Mouse (Mus musculus): ENCODE results near the gene Iars2. TPM values are rescaled to one million over a fixed set of nuclear protein-coding genes. Genes with fewer than 3 reads are reported as not detected.
"Not testable (repeated sequence)": the region's sequence is repeated elsewhere in the genome, so short reads cannot be mapped to it uniquely, and the experiment has no call there.

Gene Iars2
- polyA plus RNA-seq, 1 experiment from 2014 or later, result 18.4 TPM

- H3K4me3 ChIP-seq (replicated peaks; ENCODE audit: low read length), result no peak overlapping the region
- peaks cover 28% of the 10 kb centered on the region for H3K36me3 ChIP-seq (replicated peaks; ENCODE audit: control insufficient read depth, insufficient read depth)
- H3K9ac ChIP-seq, result no peak overlapping the region
- no peaks in the 10 kb centered on the region for H3K27me3 ChIP-seq (ENCODE audit: control insufficient read depth, insufficient read depth, low read length)
- DNase-seq (ENCODE audit: low spot score) (no peak), ATAC-seq (ENCODE audit: low FRiP score) (no peak)
- H3K4me1 ChIP-seq (replicated peaks; ENCODE audit: control insufficient read depth, insufficient read depth, low read length), result peaks cover 14% of the 10 kb centered on the region
- WGBS, result 49% methylated on average over 3 of the region's 3 CpGs
- H3K9me3 ChIP-seq (ENCODE audit: control insufficient read depth, low read length), result no peaks in the 10 kb centered on the region
- no peak overlapping the region for H3K4me2 ChIP-seq (replicated peaks)
- no peak overlapping the region for H3K27ac ChIP-seq
Measured at GRCm38 (mm10) chr1:185336535-185336934, 7.3 kb upstream of the Iars2 start.

DNA sequence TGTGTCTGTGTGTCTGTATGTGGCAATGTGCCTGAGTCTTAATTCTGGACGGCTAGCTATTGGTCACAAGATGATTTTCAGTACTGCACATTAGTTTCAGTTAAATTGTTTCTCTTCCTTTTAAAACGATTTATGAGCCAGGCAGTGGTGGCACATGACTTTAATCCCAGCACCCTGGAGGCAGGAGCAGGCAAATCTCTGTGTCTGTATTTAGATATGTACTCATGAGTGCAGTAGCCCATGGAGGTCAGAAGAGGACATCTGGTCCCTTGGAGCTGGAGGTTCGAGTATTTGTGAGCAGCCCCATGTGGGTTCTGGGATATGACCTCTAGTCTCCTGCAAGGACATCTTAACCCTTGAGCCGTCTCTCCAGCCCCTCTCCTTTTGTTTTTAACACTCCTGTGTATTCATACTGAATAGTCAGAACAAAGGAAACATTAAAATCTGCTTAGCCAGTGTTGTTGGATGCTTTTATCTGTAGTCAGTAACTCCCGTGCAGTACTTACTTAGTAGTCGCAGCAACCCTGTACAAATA, 6.1 kb upstream of the Iars2 start:
- no peak overlapping the region for H3K4me2 ChIP-seq (replicated peaks)
- 77% methylated on average over 6 of the region's 6 CpGs for WGBS
- no peaks in the 10 kb centered on the region for H3K9me3 ChIP-seq (ENCODE audit: control insufficient read depth, low read length)
- no peak overlapping the region for H3K9ac ChIP-seq
- H3K27me3 ChIP-seq (ENCODE audit: control insufficient read depth, insufficient read depth, low read length), result no peaks in the 10 kb centered on the region
- no peak overlapping the region for H3K4me3 ChIP-seq (replicated peaks; ENCODE audit: low read length)
- DNase-seq (ENCODE audit: low spot score), result no peak
- ATAC-seq (ENCODE audit: low FRiP score), result no peak
- H3K36me3 ChIP-seq (replicated peaks; ENCODE audit: control insufficient read depth, insufficient read depth), result peaks cover 20% of the 10 kb centered on the region
- no peak overlapping the region for H3K27ac ChIP-seq
- peaks cover 17% of the 10 kb centered on the region for H3K4me1 ChIP-seq (replicated peaks; ENCODE audit: control insufficient read depth, insufficient read depth, low read length)

- H3K9me3 ChIP-seq (ENCODE audit: control insufficient read depth, low read length), result no peaks in the 10 kb centered on the region
- ATAC-seq (ENCODE audit: low FRiP score) (no peak), DNase-seq (ENCODE audit: low spot score) (no peak)
- peaks cover 17% of the 10 kb centered on the region for H3K4me1 ChIP-seq (replicated peaks; ENCODE audit: control insufficient read depth, insufficient read depth, low read length)
- H3K4me3 ChIP-seq (replicated peaks; ENCODE audit: low read length), result no peak overlapping the region
- H3K36me3 ChIP-seq (replicated peaks; ENCODE audit: control insufficient read depth, insufficient read depth), result peaks cover 10% of the 10 kb centered on the region; the same call in 1 of the 2 replicates
- no peaks in the 10 kb centered on the region for H3K27me3 ChIP-seq (ENCODE audit: control insufficient read depth, insufficient read depth, low read length)
- 93% methylated on average over 4 of the region's 4 CpGs for WGBS
- no peak overlapping the region for H3K9ac ChIP-seq
- no peak overlapping the region for H3K27ac ChIP-seq
- H3K4me2 ChIP-seq (replicated peaks), result no peak overlapping the region
Measured at GRCm38 (mm10) chr1:185334136-185334535, 4.9 kb upstream of the Iars2 start.

GRCm38 (mm10) chr1:185333651-185334050, 4.5 kb upstream of the Iars2 start:
- 93% methylated on average over 5 of the region's 5 CpGs for WGBS
- Histone ChIP-seq H3K9me3 (ENCODE audit: control insufficient read depth, low read length) (no peaks in the 10 kb centered on the region), H3K27ac (no peak overlapping the region), H3K27me3 (ENCODE audit: control insufficient read depth, insufficient read depth, low read length) (no peaks in the 10 kb centered on the region), H3K4me2 (replicated peaks) (no peak overlapping the region), H3K4me3 (replicated peaks; ENCODE audit: low read length) (no peak overlapping the region), H3K36me3 (replicated peaks; ENCODE audit: control insufficient read depth, insufficient read depth) (peaks cover 7% of the 10 kb centered on the region; the same call in 1 of the 2 replicates), H3K4me1 (replicated peaks; ENCODE audit: control insufficient read depth, insufficient read depth, low read length) (peaks cover 17% of the 10 kb centered on the region), H3K9ac (no peak overlapping the region)
- no peak for ATAC-seq (ENCODE audit: low FRiP score)
- no peak for DNase-seq (ENCODE audit: low spot score)

DNA sequence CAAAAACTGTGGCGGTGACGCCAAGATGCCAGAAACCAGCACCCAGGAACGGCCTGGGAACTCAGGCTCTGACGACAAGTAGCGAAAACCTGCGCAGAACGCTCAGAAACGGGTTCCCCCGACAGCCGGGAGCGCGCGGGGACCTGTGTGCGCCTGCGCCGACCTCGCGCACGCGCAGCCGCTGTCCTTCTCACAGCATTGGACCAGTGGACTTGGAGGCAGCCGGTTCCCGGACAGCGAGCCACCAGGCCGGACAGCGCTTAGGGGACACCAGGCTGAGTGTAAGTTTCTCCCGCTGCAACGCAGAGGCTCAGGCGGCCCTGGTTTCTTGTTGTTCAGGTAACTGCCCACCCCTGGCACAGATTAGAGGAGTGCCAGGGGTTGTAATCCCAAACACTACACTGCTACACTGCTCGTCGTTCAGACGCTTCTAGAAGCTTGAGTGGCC, 2.8 kb upstream of the Iars2 start, which contains the start of gene Bpnt1:
Gene Bpnt1 (plus strand): TSS at position 167 of the 448 bp plus-strand sequence.
- Histone ChIP-seq H3K9me3 (ENCODE audit: control insufficient read depth, low read length) (no peaks in the 10 kb centered on the region), H3K4me1 (replicated peaks; ENCODE audit: control insufficient read depth, insufficient read depth, low read length) (peaks cover 20% of the 10 kb centered on the region), H3K36me3 (replicated peaks; ENCODE audit: control insufficient read depth, insufficient read depth) (no peaks in the 10 kb centered on the region; the same call in none of the 2 replicates), H3K27me3 (ENCODE audit: control insufficient read depth, insufficient read depth, low read length) (no peaks in the 10 kb centered on the region), H3K4me2 (replicated peaks) (peak within 1 kb of the TSS; percentile 60), H3K27ac (peak within 1 kb of the TSS; percentile 94), H3K9ac (peak within 1 kb of the TSS; percentile 77), H3K4me3 (replicated peaks; ENCODE audit: low read length) (peak within 1 kb of the TSS; percentile 51)
- DNase-seq (ENCODE audit: low spot score) (peak; percentile 92), ATAC-seq (ENCODE audit: low FRiP score) (peak; percentile 86)
- under 1% methylated on average over 32 of the region's 32 CpGs for WGBS

GRCm38 (mm10) chr1:185331364-185331763, 2.2 kb upstream of the Iars2 start:
- no peaks in the 10 kb centered on the region for H3K27me3 ChIP-seq (ENCODE audit: control insufficient read depth, insufficient read depth, low read length)
- H3K9me3 ChIP-seq (ENCODE audit: control insufficient read depth, low read length), result no peaks in the 10 kb centered on the region
- ATAC-seq (ENCODE audit: low FRiP score) (no peak), DNase-seq (ENCODE audit: low spot score) (no peak)
- H3K36me3 ChIP-seq (replicated peaks; ENCODE audit: control insufficient read depth, insufficient read depth), result peaks cover 4% of the 10 kb centered on the region
- H3K4me3 ChIP-seq (replicated peaks; ENCODE audit: low read length), result peak overlapping the region; percentile 51
- H3K27ac ChIP-seq, result peak overlapping the region; percentile 94
- 55% methylated on average over 5 of the region's 5 CpGs for WGBS
- peak overlapping the region; percentile 77 for H3K9ac ChIP-seq
- peak overlapping the region; percentile 60 for H3K4me2 ChIP-seq (replicated peaks)
- peaks cover 20% of the 10 kb centered on the region for H3K4me1 ChIP-seq (replicated peaks; ENCODE audit: control insufficient read depth, insufficient read depth, low read length)

- no peak overlapping the region for H3K9ac ChIP-seq
- peaks cover 20% of the 10 kb centered on the region for H3K4me1 ChIP-seq (replicated peaks; ENCODE audit: control insufficient read depth, insufficient read depth, low read length)
- no peak for ATAC-seq (ENCODE audit: low FRiP score)
- H3K9me3 ChIP-seq (ENCODE audit: control insufficient read depth, low read length), result no peaks in the 10 kb centered on the region
- no peak for DNase-seq (ENCODE audit: low spot score)
- H3K36me3 ChIP-seq (replicated peaks; ENCODE audit: control insufficient read depth, insufficient read depth), result peaks cover 16% of the 10 kb centered on the region
- H3K27ac ChIP-seq, result no peak overlapping the region
- H3K4me2 ChIP-seq (replicated peaks), result peak overlapping the region; percentile 64; the same call in 1 of the 2 replicates
- H3K27me3 ChIP-seq (ENCODE audit: control insufficient read depth, insufficient read depth, low read length), result no peaks in the 10 kb centered on the region
- WGBS, result 91% methylated on average over 8 of the region's 8 CpGs
- H3K4me3 ChIP-seq (replicated peaks; ENCODE audit: low read length), result peak overlapping the region; percentile 66; the same call in 1 of the 2 replicates
Measured at GRCm38 (mm10) chr1:185329851-185330250, 655 bp upstream of the Iars2 start.

GRCm38 (mm10) chr1:185327754-185328345, 1.3 kb downstream of the Iars2 start:
- Histone ChIP-seq H3K4me1 (replicated peaks; ENCODE audit: control insufficient read depth, insufficient read depth, low read length) (peaks cover 11% of the 10 kb centered on the region), H3K4me2 (replicated peaks) (peak overlapping the region; percentile 64), H3K36me3 (replicated peaks; ENCODE audit: control insufficient read depth, insufficient read depth) (peaks cover 35% of the 10 kb centered on the region), H3K4me3 (replicated peaks; ENCODE audit: low read length) (peak overlapping the region; percentile 66; the same call in 1 of the 2 replicates)
- not testable (repeated sequence) for ATAC-seq (ENCODE audit: low FRiP score); H3K9me3 ChIP-seq (ENCODE audit: control insufficient read depth, low read length); H3K27me3 ChIP-seq (ENCODE audit: control insufficient read depth, insufficient read depth, low read length); H3K9ac ChIP-seq; H3K27ac ChIP-seq; DNase-seq (ENCODE audit: low spot score)
- WGBS, result 56% methylated on average over 3 of the region's 3 CpGs

GRCm38 (mm10) chr1:185315846-185316568, 13.2 kb downstream of the Iars2 start:
- Histone ChIP-seq H3K4me1 (replicated peaks; ENCODE audit: control insufficient read depth, insufficient read depth, low read length) (no peaks in the 10 kb centered on the region), H3K4me2 (replicated peaks) (no peak overlapping the region), H3K4me3 (replicated peaks; ENCODE audit: low read length) (no peak overlapping the region), H3K9me3 (ENCODE audit: control insufficient read depth, low read length) (no peaks in the 10 kb centered on the region), H3K27me3 (ENCODE audit: control insufficient read depth, insufficient read depth, low read length) (no peaks in the 10 kb centered on the region), H3K27ac (no peak overlapping the region), H3K9ac (no peak overlapping the region), H3K36me3 (replicated peaks; ENCODE audit: control insufficient read depth, insufficient read depth) (peaks cover 86% of the 10 kb centered on the region)
- ATAC-seq (ENCODE audit: low FRiP score) (no peak), DNase-seq (ENCODE audit: low spot score) (no peak)
- WGBS, result 83% methylated on average over 16 of the region's 16 CpGs

All from hindbrain, embryonic 14.5 days (tissue).